13 mouse cellular contexts compared by ENCODE assay signal in the genomic region with DNA sequence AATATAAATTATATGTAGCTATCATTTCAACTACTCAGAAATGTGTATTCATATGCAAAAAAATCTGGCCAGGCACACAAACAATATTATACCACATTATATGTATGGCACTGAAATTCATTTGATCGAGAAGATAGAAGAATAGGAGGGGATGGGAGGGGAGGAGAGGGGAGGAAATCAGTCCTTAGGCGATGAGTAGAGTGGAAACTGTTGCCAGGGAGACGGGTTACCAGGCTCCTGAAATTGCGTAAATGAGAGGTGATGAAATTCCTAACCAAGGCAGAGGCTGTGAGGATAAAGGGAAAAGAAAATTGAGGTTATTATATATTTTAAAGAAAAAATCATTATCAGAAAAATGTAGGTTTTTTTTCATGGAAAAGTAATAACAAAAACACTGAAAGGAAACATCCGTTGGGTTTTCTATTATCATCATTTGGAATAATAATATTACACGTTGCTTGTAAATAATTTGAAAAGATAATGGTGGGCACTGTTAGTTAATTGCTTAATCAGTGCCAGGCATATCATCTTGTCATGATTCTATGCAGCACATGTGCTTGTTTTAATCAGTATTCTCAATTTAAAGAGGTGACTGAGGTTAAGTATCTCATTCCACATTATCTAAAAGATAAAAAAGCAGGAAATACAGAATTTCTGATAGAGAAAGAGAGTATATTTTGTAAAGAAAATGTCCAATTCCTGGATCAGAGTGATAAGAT. TPM values are rescaled to one million over a fixed set of nuclear protein-coding genes. Genes with fewer than 3 reads are reported as not detected.
DNase-seq lines count a peak whose midpoint lies in the region; ATAC-seq and TF ChIP-seq lines count a peak whose summit lies in the region.
"Had no signal": no experiment of that assay in that cellular context is flagged by ENCODE, and none has a peak within 500 bp of the region (broad histone marks: within the 10 kb centered on the region; RNA-seq: fewer than 3 reads in every experiment).

No protein-coding gene starts in this region.

- no peak for TF ChIP-seq CTCF in layer of hippocampus, adult 2 months (conservative IDR thresholded peaks at IDR 0.05)
- TF ChIP-seq CTCF in cerebellum, adult 2 months (IDR thresholded peaks at IDR 0.05; ENCODE audit: borderline replicate concordance, insufficient read depth, low read depth, low read length): no peak

- H3K4me1 ChIP-seq in hindbrain, embryonic 16.5 days (ENCODE audit: control insufficient read depth, insufficient read depth, low read depth, low read length): no peaks in the 10 kb centered on the region
- H3K4me1 ChIP-seq in neural tube, embryonic 12.5 days: no peaks in the 10 kb centered on the region
- H3K4me1 ChIP-seq in heart, embryonic 12.5 days (replicated peaks): no peaks in the 10 kb centered on the region
- H3K4me1 ChIP-seq in cerebellum, adult 2 months (ENCODE audit: control insufficient read depth, insufficient read depth, low read length): no peaks in the 10 kb centered on the region

- ATAC-seq in hindbrain, embryonic 16.5 days: peak; percentile 60; the same call in 1 of the 2 replicates
- ATAC-seq in neural tube, embryonic 12.5 days (ENCODE audit: low FRiP score, low read depth): 0 out of 2 replicates have a peak, but pooled peaks have one; percentile 76
- no peak for ATAC-seq in heart, embryonic 12.5 days (ENCODE audit: insufficient number of reproducible peaks, low FRiP score)

- no peak overlapping the region for H3K9ac ChIP-seq in hindbrain, embryonic 16.5 days (ENCODE audit: low read depth, low read length)
- no peak overlapping the region for H3K9ac ChIP-seq in neural tube, embryonic 12.5 days
- H3K9ac ChIP-seq in heart, embryonic 12.5 days: no peak overlapping the region

- H3K27ac ChIP-seq in layer of hippocampus, adult 2 months: peak overlapping the region; percentile 36; the same call in 1 of the 2 replicates
- no peak overlapping the region for H3K27ac ChIP-seq in hindbrain, embryonic 16.5 days (ENCODE audit: low read depth, low read length)
- H3K27ac ChIP-seq in neural tube, embryonic 12.5 days: no peak overlapping the region
- no peak overlapping the region for H3K27ac ChIP-seq in heart, embryonic 12.5 days (ENCODE audit: poor library complexity, severe bottlenecking)
- H3K27ac ChIP-seq in cerebellum, adult 2 months (ENCODE audit: insufficient read depth, low read length): no peak overlapping the region
- H3K27ac ChIP-seq: heart, adult 2 months had no signal

- H3K4me3 ChIP-seq in layer of hippocampus, adult 2 months: no peak overlapping the region
- H3K4me3 ChIP-seq in hindbrain, embryonic 16.5 days (ENCODE audit: low read length): no peak overlapping the region
- no peak overlapping the region for H3K4me3 ChIP-seq in neural tube, embryonic 12.5 days
- H3K4me3 ChIP-seq in heart, embryonic 12.5 days: no peak overlapping the region
- H3K4me3 ChIP-seq in cerebellum, adult 2 months (replicated peaks; ENCODE audit: insufficient read depth, low read depth, low read length): no peak overlapping the region
- H3K4me3 ChIP-seq: heart, adult 2 months had no signal

- no peak for TF ChIP-seq POLR2A in cerebellum, adult 2 months (IDR thresholded peaks at IDR 0.05; ENCODE audit: borderline replicate concordance, insufficient read depth, low read length)

- no peaks in the 10 kb centered on the region for H3K27me3 ChIP-seq in hindbrain, embryonic 16.5 days (replicated peaks; ENCODE audit: control insufficient read depth, insufficient read depth, low read length)
- H3K27me3 ChIP-seq in neural tube, embryonic 12.5 days (replicated peaks): no peaks in the 10 kb centered on the region
- H3K27me3 ChIP-seq in heart, embryonic 12.5 days (replicated peaks): no peaks in the 10 kb centered on the region
- H3K27me3 ChIP-seq in cerebellum, adult 2 months (ENCODE audit: control insufficient read depth, insufficient read depth, low read length): no peaks in the 10 kb centered on the region

- H3K9me3 ChIP-seq in hindbrain, embryonic 16.5 days (ENCODE audit: control insufficient read depth, low read length): no peaks in the 10 kb centered on the region
- H3K9me3 ChIP-seq in neural tube, embryonic 12.5 days: no peaks in the 10 kb centered on the region
- H3K9me3 ChIP-seq in heart, embryonic 12.5 days (replicated peaks): 0 out of 2 replicates have a peak, but pooled peaks cover 2% of the 10 kb centered on the region

- H3K4me2 ChIP-seq in hindbrain, embryonic 16.5 days (ENCODE audit: low read length): no peak overlapping the region
- no peak overlapping the region for H3K4me2 ChIP-seq in neural tube, embryonic 12.5 days (replicated peaks)
- no peak overlapping the region for H3K4me2 ChIP-seq in heart, embryonic 12.5 days
- H3K4me2 ChIP-seq: liver, embryonic 11.5 days had no signal

- intact Hi-C loops in gastrocnemius, postnatal 14 days (cut with DNase I; ENCODE audit: low total_unique reads): no loop called here

- 31% methylated on average over 6 of the region's 6 CpGs for WGBS in hindbrain, embryonic 16.5 days
- 41% methylated on average over 6 of the region's 6 CpGs for WGBS in neural tube, embryonic 12.5 days
- 43% methylated on average over 6 of the region's 6 CpGs for WGBS in heart, embryonic 12.5 days
- WGBS in cerebellum, adult 2 months: 31% methylated on average over 6 of the region's 6 CpGs

- DNase-seq in layer of hippocampus, adult 2 months (ENCODE audit: low spot score in 2 of 2): peak in 1 of 2 experiments; percentile 44
- no peak for DNase-seq in layer of hippocampus, adult 9-10 months (ENCODE audit: low spot score)
- DNase-seq in embryo, embryonic 11 days: peak; percentile 19
- no peak for DNase-seq in gastrocnemius, postnatal 14 days
- no peak for DNase-seq in cerebellum, adult 2 months
- DNase-seq: cerebellum, adult 9-11 months; heart, adult 2 months; heart, postnatal 4 days; lung, postnatal 4 days had no signal

- no peaks in the 10 kb centered on the region for H3K36me3 ChIP-seq in hindbrain, embryonic 16.5 days (ENCODE audit: control insufficient read depth, insufficient read depth, low read length)
- H3K36me3 ChIP-seq in neural tube, embryonic 12.5 days: no peaks in the 10 kb centered on the region
- no peaks in the 10 kb centered on the region for H3K36me3 ChIP-seq in heart, embryonic 12.5 days

RNA-seq across cellular contexts. Expression of a gene that starts 39.3 kb away (rescaled TPM):
- 100 to 1,000 TPM; 121 to 134 TPM for total RNA-seq in layer of hippocampus, adult 2 months (2021)
- 620 and 640 TPM in 2 replicates for polyA plus RNA-seq in hindbrain, embryonic 16.5 days (2015; fragmentation: Nextera tagmentation; extraction: Ambion mirVana)
- 225 and 251 TPM in 2 replicates for polyA plus RNA-seq in neural tube, embryonic 12.5 days (2016; fragmentation: Nextera tagmentation; extraction: Ambion mirVana)
- 63.0 and 64.3 TPM in 2 replicates for polyA plus RNA-seq in heart, embryonic 12.5 days (2016; fragmentation: Nextera tagmentation; extraction: Ambion mirVana)
- 10 to 100 TPM; 20.3 to 24.4 TPM for total RNA-seq in gastrocnemius, postnatal 14 days (2021)
- 172 and 178 TPM in 2 replicates for polyA plus RNA-seq in cerebellum, adult 2 months (2012; rRNA removed)
